Mouse (Mus musculus) forebrain, embryonic 16.5 days (tissue): ENCODE measurements around the gene Trim45. TPM values are rescaled to one million over a fixed set of nuclear protein-coding genes. Genes with fewer than 3 reads are reported as not detected.
A peak's percentile ranks its signal among the peaks of the same experiment; 100 is the strongest.

Experiments used
- ATAC-seq: fragments of 200-750 bp; cut with Nextera tagmentation; 2 replicates; pipeline ENCODE4 v1.8.0; 2017; ENCODE audit warnings: mild to moderate bottlenecking, moderate library complexity
- H3K27ac ChIP-seq: fragments of 300-500 bp; sonication (generic); 2 replicates; pipeline ENCODE4 v1.5.1; 2014; ENCODE audit warnings: low read length, control low read depth
- H3K27me3 ChIP-seq: fragments of 300-500 bp; sonication (generic); replicated peaks from 2 replicates; pipeline ENCODE4 v1.6.1; 2014; ENCODE audit warnings: low read length; ENCODE audit not compliant: control insufficient read depth, insufficient read depth
- H3K36me3 ChIP-seq: fragments of 300-500 bp; sonication (generic); 2 replicates; pipeline ENCODE4 v1.6.1; 2014; ENCODE audit not compliant: control insufficient read depth, insufficient read depth
- H3K4me1 ChIP-seq: fragments of 300-500 bp; sonication (generic); replicated peaks from 2 replicates; pipeline ENCODE4 v1.6.1; 2014; ENCODE audit warnings: low read length; ENCODE audit not compliant: control insufficient read depth, insufficient read depth
- H3K4me2 ChIP-seq: fragments of 300-500 bp; sonication (generic); 2 replicates; pipeline ENCODE4 v1.6.1; 2014; ENCODE audit warnings: mild to moderate bottlenecking, low read length, control low read depth
- H3K4me3 ChIP-seq: fragments of 300-500 bp; sonication (generic); replicated peaks from 2 replicates; pipeline ENCODE4 v1.5.1; 2014; ENCODE audit warnings: mild to moderate bottlenecking, low read length, control low read depth
- H3K9ac ChIP-seq: fragments of 300-500 bp; sonication (generic); replicated peaks from 2 replicates; pipeline ENCODE4 v1.6.1; 2014; ENCODE audit warnings: low read depth, low read length, control low read depth
- H3K9me3 ChIP-seq: fragments of 300-500 bp; sonication (generic); 2 replicates; pipeline ENCODE4 v1.6.1; 2016; ENCODE audit warnings: low read length; ENCODE audit not compliant: control insufficient read depth
- WGBS: fragments of 180-500 bp; shearing (Covaris S2); extraction: QIAGEN DNeasy Blood & Tissue Kit; methylation state at CpG from one replicate; pipeline ENCODE4 v1.1.7; 2014; 5-methylcytosine and 5-hydroxymethylcytosine counted together
- polyA plus RNA-seq: library from polyadenylated mRNA; unstranded; fragments of >200 nt; fragmentation: Nextera tagmentation; extraction: Ambion mirVana; gene quantifications from 2 replicates; pipeline ENCODE4 v1.2.1, GENCODE M21; 2015

Gene Trim45
- 9.1 and 9.4 TPM in 2 replicates for polyA plus RNA-seq

GRCm38 (mm10) chr3:100921825-100922505 lies at the start of gene Trim45:
Trim45 (plus strand) TSS chr3:100922202.
- WGBS = under 1% methylated on average over 39 of the region's 39 CpGs

DNA sequence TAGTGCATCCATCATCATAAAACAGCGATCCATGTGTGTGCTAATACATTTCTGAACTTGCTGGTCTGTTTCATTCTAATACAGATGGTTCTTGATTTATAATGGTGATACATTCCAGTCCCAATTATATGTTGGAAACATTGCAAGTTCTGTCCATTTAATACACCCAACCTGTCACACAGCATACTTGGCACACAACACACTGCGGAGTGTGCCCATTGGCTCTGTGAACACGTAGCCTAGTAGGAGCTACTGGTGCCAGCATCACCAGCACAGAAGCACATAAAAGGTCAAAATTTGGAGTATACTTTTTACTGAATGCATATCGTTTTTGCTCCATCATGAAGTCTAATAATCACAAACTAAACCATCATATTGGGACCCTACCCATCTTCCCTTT lies 44.9 kb upstream of the Trim45 start:
- Histone ChIP-seq H3K9me3 (no peaks in the 10 kb centered on the region), H3K27ac (no peak overlapping the region), H3K27me3 (no peaks in the 10 kb centered on the region), H3K4me1 (no peaks in the 10 kb centered on the region), H3K36me3 (no peaks in the 10 kb centered on the region), H3K9ac (no peak overlapping the region), H3K4me2 (no peak overlapping the region), H3K4me3 (no peak overlapping the region)
- no peak for ATAC-seq
- 79% methylated on average over 4 of the region's 4 CpGs for WGBS

More at GRCm38 (mm10) chr3:100921825-100922505, at the start of gene Trim45:
- ATAC-seq = peak; percentile 98
- Histone ChIP-seq H3K4me3 (peak within 1 kb of the TSS; percentile 73), H3K36me3 (no peaks in the 10 kb centered on the region), H3K27me3 (no peaks in the 10 kb centered on the region), H3K4me2 (peak within 1 kb of the TSS; percentile 81), H3K4me1 (peaks cover 46% of the 10 kb centered on the region), H3K9me3 (no peaks in the 10 kb centered on the region), H3K27ac (peak within 1 kb of the TSS; percentile 82), H3K9ac (peak within 1 kb of the TSS; percentile 92)

- Histone ChIP-seq H3K27ac (no peak overlapping the region), H3K4me2 (no peak overlapping the region), H3K27me3 (no peaks in the 10 kb centered on the region), H3K9me3 (no peaks in the 10 kb centered on the region), H3K36me3 (no peaks in the 10 kb centered on the region), H3K4me1 (peaks cover 3% of the 10 kb centered on the region; the same call in 1 of the 2 replicates), H3K4me3 (no peak overlapping the region), H3K9ac (no peak overlapping the region)
- WGBS = 75% methylated on average over 6 of the region's 6 CpGs
- 0 out of 2 replicates have a peak, but pooled peaks have one; percentile 33 for ATAC-seq
These were observed 40.6 kb upstream of the Trim45 start for GRCm38 (mm10) chr3:100881403-100881802.

DNA sequence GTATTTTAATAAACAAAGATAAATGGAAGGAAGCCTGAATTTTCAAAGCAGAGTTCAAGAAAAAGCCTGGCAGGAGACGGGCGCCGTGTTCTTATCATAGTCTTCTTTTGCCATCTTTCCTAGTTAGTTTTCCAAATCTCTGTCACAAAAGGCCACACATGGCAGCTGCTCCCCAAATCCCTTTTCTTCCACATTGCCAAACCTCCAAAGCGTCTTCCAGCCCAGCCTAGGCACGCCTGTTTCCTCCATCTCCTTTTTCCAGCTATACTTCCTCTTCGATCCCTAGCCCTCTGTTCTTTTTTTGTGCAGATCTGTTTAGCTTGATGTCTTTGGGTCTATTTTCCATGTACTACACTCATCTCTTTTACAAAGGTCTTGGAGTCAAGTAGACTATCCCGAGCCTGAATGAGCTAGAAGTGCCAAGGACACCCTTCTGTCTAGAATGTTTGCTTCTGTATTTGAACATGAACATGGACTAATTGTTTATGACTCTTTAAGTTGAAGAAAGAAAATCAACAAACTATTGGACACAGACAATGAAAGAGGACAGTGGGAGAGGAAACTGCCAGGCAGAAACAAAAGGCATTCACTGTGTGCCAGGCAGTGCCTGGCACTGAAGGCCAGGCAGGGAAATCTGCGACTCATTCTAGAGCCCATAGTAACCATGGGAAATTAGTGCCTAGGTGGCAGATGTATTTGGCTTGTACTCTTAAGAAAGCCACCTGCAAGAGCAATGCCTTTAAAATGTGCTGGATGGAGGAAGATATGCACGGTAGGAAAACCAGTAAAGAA lies 40.0 kb upstream of the Trim45 start:
- 64% methylated on average over 9 of the region's 9 CpGs for WGBS
- ATAC-seq = peak; percentile 64; the same call in 1 of the 2 replicates
- Histone ChIP-seq H3K9me3 (peaks cover 2% of the 10 kb centered on the region; the same call in 1 of the 2 replicates), H3K27ac (no peak overlapping the region), H3K4me1 (peaks cover 3% of the 10 kb centered on the region; the same call in 1 of the 2 replicates), H3K9ac (no peak overlapping the region), H3K4me2 (no peak overlapping the region), H3K27me3 (no peaks in the 10 kb centered on the region), H3K4me3 (no peak overlapping the region), H3K36me3 (no peaks in the 10 kb centered on the region)

GRCm38 (mm10) chr3:100889234-100889633 lies 32.8 kb upstream of the Trim45 start:
- WGBS = 76% methylated on average over 1 of the region's 1 CpGs
- no peaks in the 10 kb centered on the region for H3K27me3 ChIP-seq
- H3K4me1 ChIP-seq = no peaks in the 10 kb centered on the region
- ATAC-seq = no peak
- peaks cover 2% of the 10 kb centered on the region; the same call in 1 of the 2 replicates for H3K9me3 ChIP-seq
- no peak overlapping the region for H3K4me3 ChIP-seq
- no peak overlapping the region for H3K4me2 ChIP-seq
- H3K36me3 ChIP-seq = no peaks in the 10 kb centered on the region
- H3K9ac ChIP-seq = no peak overlapping the region
- no peak overlapping the region for H3K27ac ChIP-seq

DNA sequence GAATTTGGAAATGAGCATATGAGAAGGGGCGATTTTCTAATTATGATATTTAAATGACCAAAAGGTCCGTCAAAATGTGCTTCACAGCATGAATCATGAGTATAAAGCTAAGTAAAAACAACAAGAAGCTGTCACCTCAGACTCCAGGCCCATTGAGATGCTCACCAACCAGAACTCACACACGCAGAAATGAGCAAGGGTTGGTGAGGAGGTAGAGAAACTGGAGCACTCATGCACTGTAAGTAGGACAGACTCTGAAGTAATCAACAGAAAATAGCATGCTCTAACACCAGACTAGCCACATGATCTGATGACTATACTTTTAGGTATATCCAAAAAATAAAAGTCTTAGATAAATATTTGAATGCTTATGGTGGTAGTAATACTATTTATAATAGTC lies 31.6 kb upstream of the Trim45 start:
- H3K4me2 ChIP-seq = no peak overlapping the region
- WGBS = 89% methylated on average over 3 of the region's 3 CpGs
- ATAC-seq = no peak

GRCm38 (mm10) chr3:100892383-100893335 lies 29.3 kb upstream of the Trim45 start:
- Histone ChIP-seq H3K9me3 (no peaks in the 10 kb centered on the region), H3K27me3 (no peaks in the 10 kb centered on the region), H3K36me3 (no peaks in the 10 kb centered on the region), H3K9ac (no peak overlapping the region), H3K4me1 (no peaks in the 10 kb centered on the region), H3K4me3 (no peak overlapping the region), H3K27ac (no peak overlapping the region), H3K4me2 (no peak overlapping the region)
- ATAC-seq = no peak
- WGBS = 61% methylated on average over 11 of the region's 11 CpGs

More for the DNA sequence above, 31.6 kb upstream of the Trim45 start:
- Histone ChIP-seq H3K4me1 (no peaks in the 10 kb centered on the region), H3K9ac (no peak overlapping the region), H3K27me3 (no peaks in the 10 kb centered on the region), H3K9me3 (peaks cover 2% of the 10 kb centered on the region; the same call in 1 of the 2 replicates), H3K27ac (no peak overlapping the region), H3K36me3 (no peaks in the 10 kb centered on the region), H3K4me3 (no peak overlapping the region)

DNA sequence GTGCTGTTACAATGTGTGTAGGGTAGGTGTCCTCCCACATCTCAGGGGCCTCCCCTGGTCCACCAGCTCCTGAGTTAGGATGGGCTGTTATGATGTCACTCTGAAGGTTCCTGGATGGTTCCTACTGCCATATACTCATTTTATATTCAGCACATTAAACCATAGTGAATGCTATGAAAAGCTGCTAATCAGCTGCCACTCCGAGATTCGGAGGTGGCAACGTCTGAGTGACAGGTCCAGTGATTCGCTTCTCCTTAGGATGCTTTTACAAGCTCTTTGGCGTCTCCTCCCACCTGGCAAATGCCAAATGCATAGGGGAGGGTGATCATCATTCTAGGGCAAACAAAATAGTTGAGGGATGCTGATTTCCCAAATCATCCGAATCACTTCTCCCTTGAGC lies 26.5 kb upstream of the Trim45 start:
- no peak overlapping the region for H3K4me2 ChIP-seq
- no peaks in the 10 kb centered on the region for H3K27me3 ChIP-seq
- 35% methylated on average over 6 of the region's 6 CpGs for WGBS
- no peak overlapping the region for H3K4me3 ChIP-seq
- H3K9ac ChIP-seq = no peak overlapping the region
- H3K36me3 ChIP-seq = no peaks in the 10 kb centered on the region
- ATAC-seq = peak; percentile 58
- H3K27ac ChIP-seq = no peak overlapping the region
- H3K9me3 ChIP-seq = no peaks in the 10 kb centered on the region
- H3K4me1 ChIP-seq = no peaks in the 10 kb centered on the region
